Mouse (Mus musculus): ENCODE results near the gene Fmo5. TPM values are rescaled to one million over a fixed set of nuclear protein-coding genes. Genes with fewer than 3 reads are reported as not detected.
A peak's percentile ranks its signal among the peaks of the same experiment; 100 is the strongest.

Gene Fmo5
- polyA plus RNA-seq (2012; rRNA removed) = 4.6 and 5.8 TPM in 2 replicates

- Histone ChIP-seq H3K4me3 (ENCODE audit: control insufficient read depth, insufficient read depth, low read length) (peak within 1 kb of the TSS; percentile 52), H3K27me3 (ENCODE audit: control insufficient read depth, insufficient read depth, low read length) (no peaks in the 10 kb centered on the region), H3K27ac (ENCODE audit: control insufficient read depth, insufficient read depth, low read length) (peak within 1 kb of the TSS; percentile 81), H3K36me3 (ENCODE audit: control insufficient read depth, insufficient read depth, low read length) (no peaks in the 10 kb centered on the region), H3K4me1 (replicated peaks; ENCODE audit: control insufficient read depth, insufficient read depth, low read length) (peaks cover 9% of the 10 kb centered on the region)
- TF ChIP-seq POLR2A (IDR thresholded peaks at IDR 0.05; ENCODE audit: control insufficient read depth, extremely low read depth, insufficient read depth, low read length, poor library complexity) (peak; percentile 54; the same call in 1 of the 2 replicates), CTCF (IDR thresholded peaks at IDR 0.05; ENCODE audit: borderline replicate concordance, control insufficient read depth, extremely low read depth, insufficient read depth, low read length, poor library complexity) (no peak)
- 3% methylated on average over 18 of the region's 18 CpGs for WGBS
- peak; percentile 82 for DNase-seq
Observed at GRCm38 (mm10) chr3:97628391-97629001, at the start of gene Fmo5. Fmo5 (plus strand) TSS chr3:97628804.

- 85% methylated on average over 18 of the region's 18 CpGs for WGBS
- no peaks in the 10 kb centered on the region for H3K27me3 ChIP-seq (ENCODE audit: control insufficient read depth, insufficient read depth, low read length)
Observed at GRCm38 (mm10) chr3:97585383-97586160, 43.0 kb upstream of the Fmo5 start.

GRCm38 (mm10) chr3:97587656-97588055 lies 40.9 kb upstream of the Fmo5 start:
- TF ChIP-seq POLR2A (IDR thresholded peaks at IDR 0.05; ENCODE audit: control insufficient read depth, extremely low read depth, insufficient read depth, low read length, poor library complexity) = no peak
- TF ChIP-seq CTCF (IDR thresholded peaks at IDR 0.05; ENCODE audit: borderline replicate concordance, control insufficient read depth, extremely low read depth, insufficient read depth, low read length, poor library complexity) = no peak
- DNase-seq = no peak
- Histone ChIP-seq H3K4me1 (replicated peaks; ENCODE audit: control insufficient read depth, insufficient read depth, low read length) (no peaks in the 10 kb centered on the region), H3K36me3 (ENCODE audit: control insufficient read depth, insufficient read depth, low read length) (peaks cover 40% of the 10 kb centered on the region), H3K27ac (ENCODE audit: control insufficient read depth, insufficient read depth, low read length) (no peak overlapping the region), H3K4me3 (ENCODE audit: control insufficient read depth, insufficient read depth, low read length) (no peak overlapping the region), H3K27me3 (ENCODE audit: control insufficient read depth, insufficient read depth, low read length) (no peaks in the 10 kb centered on the region)
- 95% methylated on average over 9 of the region's 9 CpGs for WGBS

More at GRCm38 (mm10) chr3:97585383-97586160, 43.0 kb upstream of the Fmo5 start:
- Histone ChIP-seq H3K4me1 (replicated peaks; ENCODE audit: control insufficient read depth, insufficient read depth, low read length) (no peaks in the 10 kb centered on the region), H3K4me3 (ENCODE audit: control insufficient read depth, insufficient read depth, low read length) (no peak overlapping the region), H3K27ac (ENCODE audit: control insufficient read depth, insufficient read depth, low read length) (no peak overlapping the region), H3K36me3 (ENCODE audit: control insufficient read depth, insufficient read depth, low read length) (peaks cover 51% of the 10 kb centered on the region)
- no peak for TF ChIP-seq POLR2A (IDR thresholded peaks at IDR 0.05; ENCODE audit: control insufficient read depth, extremely low read depth, insufficient read depth, low read length, poor library complexity)
- TF ChIP-seq CTCF (IDR thresholded peaks at IDR 0.05; ENCODE audit: borderline replicate concordance, control insufficient read depth, extremely low read depth, insufficient read depth, low read length, poor library complexity) = peak; percentile 64; the same call in 1 of the 2 replicates
- DNase-seq = peak; percentile 64

GRCm38 (mm10) chr3:97590699-97591098 lies 37.9 kb upstream of the Fmo5 start:
- 94% methylated on average over 8 of the region's 8 CpGs for WGBS
- H3K36me3 ChIP-seq (ENCODE audit: control insufficient read depth, insufficient read depth, low read length) = peaks cover 49% of the 10 kb centered on the region
- no peak for DNase-seq
- no peaks in the 10 kb centered on the region for H3K4me1 ChIP-seq (replicated peaks; ENCODE audit: control insufficient read depth, insufficient read depth, low read length)
- no peak overlapping the region for H3K4me3 ChIP-seq (ENCODE audit: control insufficient read depth, insufficient read depth, low read length)
- H3K27me3 ChIP-seq (ENCODE audit: control insufficient read depth, insufficient read depth, low read length) = no peaks in the 10 kb centered on the region
- H3K27ac ChIP-seq (ENCODE audit: control insufficient read depth, insufficient read depth, low read length) = no peak overlapping the region
- TF ChIP-seq CTCF (IDR thresholded peaks at IDR 0.05; ENCODE audit: borderline replicate concordance, control insufficient read depth, extremely low read depth, insufficient read depth, low read length, poor library complexity) (no peak), POLR2A (IDR thresholded peaks at IDR 0.05; ENCODE audit: control insufficient read depth, extremely low read depth, insufficient read depth, low read length, poor library complexity) (no peak)

- WGBS = 99% methylated on average over 5 of the region's 5 CpGs
- Histone ChIP-seq H3K4me3 (ENCODE audit: control insufficient read depth, insufficient read depth, low read length) (no peak overlapping the region), H3K27me3 (ENCODE audit: control insufficient read depth, insufficient read depth, low read length) (no peaks in the 10 kb centered on the region), H3K36me3 (ENCODE audit: control insufficient read depth, insufficient read depth, low read length) (peaks cover 44% of the 10 kb centered on the region), H3K4me1 (replicated peaks; ENCODE audit: control insufficient read depth, insufficient read depth, low read length) (no peaks in the 10 kb centered on the region), H3K27ac (ENCODE audit: control insufficient read depth, insufficient read depth, low read length) (no peak overlapping the region)
- DNase-seq = no peak
- TF ChIP-seq CTCF (IDR thresholded peaks at IDR 0.05; ENCODE audit: borderline replicate concordance, control insufficient read depth, extremely low read depth, insufficient read depth, low read length, poor library complexity) = no peak
- TF ChIP-seq POLR2A (IDR thresholded peaks at IDR 0.05; ENCODE audit: control insufficient read depth, extremely low read depth, insufficient read depth, low read length, poor library complexity) = no peak
Observed at GRCm38 (mm10) chr3:97593089-97593488, 35.5 kb upstream of the Fmo5 start.

DNA sequence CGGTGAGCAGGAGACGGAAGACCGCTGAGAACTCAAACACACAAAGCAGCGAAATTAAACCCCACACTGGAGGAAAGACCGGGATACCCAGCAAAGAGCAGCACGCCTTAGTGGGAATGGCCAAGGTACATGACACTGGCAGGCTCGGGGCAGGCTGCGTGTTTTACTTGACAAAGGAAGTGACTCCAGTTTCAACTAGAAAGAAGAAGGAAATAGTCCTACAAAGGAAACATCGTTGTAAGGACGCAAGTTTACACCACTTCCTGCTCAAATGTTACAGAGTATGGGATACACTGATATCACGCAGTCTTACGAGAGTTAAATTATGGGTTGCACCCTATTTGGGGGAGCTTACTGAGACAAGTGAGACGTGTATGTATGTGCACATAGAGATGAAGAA lies 34.5 kb upstream of the Fmo5 start:
- Histone ChIP-seq H3K27ac (ENCODE audit: control insufficient read depth, insufficient read depth, low read length) (no peak overlapping the region), H3K27me3 (ENCODE audit: control insufficient read depth, insufficient read depth, low read length) (no peaks in the 10 kb centered on the region), H3K4me1 (replicated peaks; ENCODE audit: control insufficient read depth, insufficient read depth, low read length) (no peaks in the 10 kb centered on the region), H3K4me3 (ENCODE audit: control insufficient read depth, insufficient read depth, low read length) (no peak overlapping the region), H3K36me3 (ENCODE audit: control insufficient read depth, insufficient read depth, low read length) (peaks cover 34% of the 10 kb centered on the region)
- 78% methylated on average over 13 of the region's 13 CpGs for WGBS
- no peak for DNase-seq
- TF ChIP-seq CTCF (IDR thresholded peaks at IDR 0.05; ENCODE audit: borderline replicate concordance, control insufficient read depth, extremely low read depth, insufficient read depth, low read length, poor library complexity) (no peak), POLR2A (IDR thresholded peaks at IDR 0.05; ENCODE audit: control insufficient read depth, extremely low read depth, insufficient read depth, low read length, poor library complexity) (no peak)

Measured in thymus, adult 2 months (tissue).